Mouse (Mus musculus): Measurements from ENCODE around the gene 4933424G06Rik. TPM values are rescaled to one million over a fixed set of nuclear protein-coding genes. Genes with fewer than 3 reads are reported as not detected.

The 4933424G06Rik gene
- total RNA-seq, 1 experiment from 2014 or later, result not detected

- ATAC-seq (ENCODE audit: extremely low read depth, insufficient number of reproducible peaks, low FRiP score, poor library complexity, severe bottlenecking), result no peak
These were observed 2.2 kb upstream of the 4933424G06Rik start for GRCm38 (mm10) chr1:36707797-36708196.

GRCm38 (mm10) chr1:36708626-36709025, 1.3 kb upstream of the 4933424G06Rik start:
- ATAC-seq (ENCODE audit: extremely low read depth, insufficient number of reproducible peaks, low FRiP score, poor library complexity, severe bottlenecking), result no peak

GRCm38 (mm10) chr1:36709055-36709853, 695 bp upstream of the 4933424G06Rik start:
- no peak for ATAC-seq (ENCODE audit: extremely low read depth, insufficient number of reproducible peaks, low FRiP score, poor library complexity, severe bottlenecking)

- ATAC-seq (ENCODE audit: extremely low read depth, insufficient number of reproducible peaks, low FRiP score, poor library complexity, severe bottlenecking), result no peak
These were observed 1.2 kb downstream of the 4933424G06Rik start for GRCm38 (mm10) chr1:36711104-36711503.

DNA sequence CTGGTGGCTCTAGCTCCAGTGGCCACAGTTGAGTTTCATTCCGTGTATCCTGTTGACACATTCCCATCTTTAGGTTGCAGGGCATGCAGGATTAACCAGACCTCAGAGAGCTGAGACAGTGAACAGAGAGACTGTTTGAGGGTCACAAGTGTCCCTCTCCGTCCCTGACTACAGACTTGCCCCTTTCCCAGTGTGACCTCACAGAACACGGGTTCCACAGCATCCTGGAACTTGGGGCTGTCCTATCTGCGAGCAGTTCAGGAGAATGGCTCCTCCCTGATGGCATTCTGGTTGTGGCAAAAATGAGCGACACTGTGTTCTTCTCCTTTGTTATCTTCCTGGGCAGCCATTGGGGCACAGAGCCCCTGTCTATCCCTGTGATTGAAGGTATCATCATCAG, 4.4 kb downstream of the 4933424G06Rik start, which contains the start of gene Actr1b:
Gene Actr1b (minus strand): TSS at position 112 of the 400 bp plus-strand sequence.
- no peak for ATAC-seq (ENCODE audit: extremely low read depth, insufficient number of reproducible peaks, low FRiP score, poor library complexity, severe bottlenecking)

DNA sequence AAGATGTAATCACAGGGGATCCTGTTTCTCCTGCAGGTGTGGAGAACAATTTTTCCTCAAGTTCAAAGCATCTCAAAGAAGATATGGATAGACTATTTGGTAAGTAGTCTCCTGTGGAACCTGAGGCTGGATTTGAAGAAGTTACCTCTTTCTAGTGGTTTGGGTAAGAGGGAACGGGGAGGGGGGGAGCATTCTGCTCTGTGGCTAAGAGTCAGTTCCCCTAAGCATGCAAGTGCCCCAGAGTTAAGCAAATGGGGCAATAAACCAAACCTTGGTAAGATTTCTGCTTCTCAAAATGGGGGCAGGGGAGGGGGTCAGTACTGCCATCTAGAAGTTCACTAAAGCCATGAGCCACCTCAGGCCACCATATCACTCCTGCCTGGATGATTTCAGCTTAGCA, 8.8 kb downstream of the 4933424G06Rik start:
- no peak for ATAC-seq (ENCODE audit: extremely low read depth, insufficient number of reproducible peaks, low FRiP score, poor library complexity, severe bottlenecking)

- ATAC-seq (ENCODE audit: extremely low read depth, insufficient number of reproducible peaks, low FRiP score, poor library complexity, severe bottlenecking), result 0 out of 2 replicates have a peak, but pooled peaks have one; percentile 23
These were observed 13.5 kb downstream of the 4933424G06Rik start for GRCm38 (mm10) chr1:36723146-36724056.

- ATAC-seq (ENCODE audit: extremely low read depth, insufficient number of reproducible peaks, low FRiP score, poor library complexity, severe bottlenecking), result no peak
These were observed 14.1 kb downstream of the 4933424G06Rik start for GRCm38 (mm10) chr1:36724057-36724431.

DNA sequence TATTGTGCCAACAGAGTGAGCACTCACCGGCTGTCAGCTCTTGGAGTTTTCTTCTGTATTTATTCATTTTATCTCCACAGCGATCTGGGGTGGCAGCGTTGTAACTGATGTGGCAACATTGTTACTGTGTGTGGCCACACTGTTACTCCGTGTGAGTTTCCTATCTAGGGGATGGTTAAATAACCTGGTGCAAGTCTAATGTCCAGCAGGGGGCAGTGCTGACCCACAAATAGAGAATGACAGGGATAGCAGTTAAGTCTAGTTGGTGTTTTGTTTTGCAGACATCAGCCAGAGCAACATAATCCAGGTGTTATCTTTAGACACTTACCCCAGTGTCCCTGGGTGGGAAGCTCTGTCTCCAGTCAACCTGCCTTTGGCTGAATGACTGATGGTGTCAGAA, 27.4 kb downstream of the 4933424G06Rik start:
- ATAC-seq (ENCODE audit: extremely low read depth, insufficient number of reproducible peaks, low FRiP score, poor library complexity, severe bottlenecking), result peak; percentile 73

GRCm38 (mm10) chr1:36739231-36739630, 29.3 kb downstream of the 4933424G06Rik start:
- no peak for ATAC-seq (ENCODE audit: extremely low read depth, insufficient number of reproducible peaks, low FRiP score, poor library complexity, severe bottlenecking)

- no peak for ATAC-seq (ENCODE audit: extremely low read depth, insufficient number of reproducible peaks, low FRiP score, poor library complexity, severe bottlenecking)
These were observed 33.1 kb downstream of the 4933424G06Rik start for GRCm38 (mm10) chr1:36743046-36743445.

GRCm38 (mm10) chr1:36744268-36744944, 34.5 kb downstream of the 4933424G06Rik start:
- ATAC-seq (ENCODE audit: extremely low read depth, insufficient number of reproducible peaks, low FRiP score, poor library complexity, severe bottlenecking), result peak; percentile 77

DNA sequence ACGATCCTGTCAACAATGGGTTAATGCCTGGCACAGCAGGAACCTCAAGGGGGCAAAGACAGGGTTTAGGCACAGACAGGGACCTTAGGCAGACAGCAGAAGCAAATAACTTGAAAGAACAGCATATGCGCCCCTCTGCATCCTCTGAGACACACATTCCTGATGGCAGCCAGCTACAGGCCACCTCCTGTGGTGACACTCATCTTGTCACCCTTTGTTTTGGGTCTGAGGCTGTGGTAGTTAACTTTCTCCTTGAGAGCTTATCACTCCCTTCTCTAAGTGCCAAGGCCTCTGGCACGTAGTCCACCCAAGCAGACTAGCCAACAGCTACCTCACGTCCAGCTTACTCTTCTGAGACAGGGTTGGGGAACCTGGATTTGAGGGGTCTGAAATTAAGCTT, 35.7 kb downstream of the 4933424G06Rik start:
- no peak for ATAC-seq (ENCODE audit: extremely low read depth, insufficient number of reproducible peaks, low FRiP score, poor library complexity, severe bottlenecking)

DNA sequence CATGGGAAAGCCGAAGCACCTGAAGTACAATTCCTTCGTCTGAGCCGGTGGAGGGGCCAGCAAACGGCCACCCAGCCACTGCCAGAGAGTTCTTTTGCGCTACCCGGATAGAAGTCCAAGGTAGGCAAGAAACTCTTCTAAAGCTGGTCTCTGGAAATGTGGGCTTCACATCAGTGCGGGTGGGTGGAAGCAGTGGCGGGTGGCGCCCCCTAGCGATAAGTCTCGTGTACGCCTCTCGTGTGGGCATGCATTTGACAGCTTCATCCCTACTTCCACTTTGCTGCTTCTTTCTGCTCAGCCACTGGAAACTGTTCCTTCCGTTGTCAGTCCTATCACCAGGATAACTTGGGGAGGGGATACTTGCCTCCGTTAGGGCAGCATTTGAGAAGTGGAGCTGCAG, 36.5 kb downstream of the 4933424G06Rik start:
- ATAC-seq (ENCODE audit: extremely low read depth, insufficient number of reproducible peaks, low FRiP score, poor library complexity, severe bottlenecking), result no peak

GRCm38 (mm10) chr1:36753932-36754675, 44.2 kb downstream of the 4933424G06Rik start:
- ATAC-seq (ENCODE audit: extremely low read depth, insufficient number of reproducible peaks, low FRiP score, poor library complexity, severe bottlenecking), result no peak

GRCm38 (mm10) chr1:36758553-36758952, 48.6 kb downstream of the 4933424G06Rik start:
- no peak for ATAC-seq (ENCODE audit: extremely low read depth, insufficient number of reproducible peaks, low FRiP score, poor library complexity, severe bottlenecking)

GRCm38 (mm10) chr1:36759076-36759475, 49.1 kb downstream of the 4933424G06Rik start:
- no peak for ATAC-seq (ENCODE audit: extremely low read depth, insufficient number of reproducible peaks, low FRiP score, poor library complexity, severe bottlenecking)

- no peak for ATAC-seq (ENCODE audit: extremely low read depth, insufficient number of reproducible peaks, low FRiP score, poor library complexity, severe bottlenecking)
These were observed 50.5 kb downstream of the 4933424G06Rik start for GRCm38 (mm10) chr1:36760401-36760800.

- ATAC-seq (ENCODE audit: extremely low read depth, insufficient number of reproducible peaks, low FRiP score, poor library complexity, severe bottlenecking), result no peak
These were observed 51.1 kb downstream of the 4933424G06Rik start for GRCm38 (mm10) chr1:36761061-36761460.
